Mouse (Mus musculus) olfactory bulb, adult 2 months (tissue): Measurements from ENCODE around the gene Vmn1r236.

ENCODE experiments used
- CTCF ChIP-seq: fragments of 200-500 bp; IDR thresholded peaks from 2 replicates; pipeline ENCODE4 v1.5.1; 2012; ENCODE audit warnings: low read depth, mild to moderate bottlenecking, low read length, moderate library complexity; ENCODE audit not compliant: insufficient read depth
- POLR2A ChIP-seq: fragments of 200-500 bp; IDR thresholded peaks from 2 replicates; pipeline ENCODE4 v1.6.1; 2012; ENCODE audit warnings: mild to moderate bottlenecking, low read depth, low read length, moderate library complexity; ENCODE audit not compliant: insufficient read depth

DNA sequence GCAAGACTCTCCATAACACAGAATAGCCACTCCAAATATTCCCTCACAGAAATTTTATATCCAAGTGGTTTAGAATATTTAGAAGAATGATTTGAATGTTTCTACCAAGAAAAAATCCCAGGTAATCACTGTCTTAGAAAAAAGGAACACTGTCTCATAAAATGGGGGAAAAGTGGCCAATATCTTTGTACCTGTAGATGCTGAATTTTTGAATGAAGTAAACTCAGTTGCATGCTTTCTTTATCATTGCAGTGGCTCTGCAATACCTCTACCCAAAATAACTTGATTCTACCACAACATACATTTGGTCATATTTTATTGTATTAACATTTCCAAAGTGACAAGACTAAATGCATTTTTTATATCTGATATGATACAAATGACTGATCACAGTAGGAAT is 26.6 kb upstream of the Vmn1r236 start, which contains the start of gene Vmn1r235:
- TF ChIP-seq CTCF = no peak
- no peak for TF ChIP-seq POLR2A
